Mouse (Mus musculus): Measurements from ENCODE around the gene Havcr1.

GRCm38 (mm10) chr11:46741716-46742115 is 6.8 kb downstream of the Havcr1 start:
- no peak for TF ChIP-seq POLR2A (IDR thresholded peaks at IDR 0.05; ENCODE audit: extremely low read depth, insufficient read depth, low read length)
- TF ChIP-seq CTCF (IDR thresholded peaks at IDR 0.05; ENCODE audit: low read depth, low read length): no peak

All from liver, adult 2 months (tissue).